Mouse (Mus musculus): Measurements from ENCODE around the gene Fibcd1.

- no peak for TF ChIP-seq EP300 (IDR thresholded peaks at IDR 0.05; ENCODE audit: low read depth)
- no peak for TF ChIP-seq CTCF (IDR thresholded peaks at IDR 0.05; ENCODE audit: low read depth)
These were observed 35.4 kb downstream of the Fibcd1 start, which contains the start of gene Qrfp for GRCm38 (mm10) chr2:31810444-31810843.

Data from liver, embryonic 14.5 days (tissue).